In the genomic region with DNA sequence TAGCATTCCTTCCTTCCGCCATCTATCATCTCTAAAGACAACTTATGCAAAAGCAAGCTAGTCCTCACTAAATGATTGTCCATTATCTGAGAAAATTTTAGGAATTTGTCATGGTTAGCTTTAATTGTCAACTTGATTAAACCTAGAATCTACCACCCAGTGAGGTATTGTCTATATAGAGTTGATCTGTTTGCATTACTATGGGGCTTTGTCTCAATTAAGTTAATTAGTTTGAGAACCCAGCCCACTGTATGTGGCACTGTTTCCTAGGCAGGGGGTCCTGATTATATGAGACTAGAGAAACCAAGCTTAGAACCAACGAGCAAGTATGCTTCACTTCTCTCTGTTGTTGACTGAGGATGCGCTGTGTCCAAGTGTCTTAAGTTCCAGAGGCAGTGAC, we compare ENCODE assay signal across 17 mouse cellular contexts.
"Had no signal": no experiment of that assay in that cellular context is flagged by ENCODE, and none has a peak within 500 bp of the region (broad histone marks: within the 10 kb centered on the region; RNA-seq: fewer than 3 reads in every experiment).

No protein-coding gene starts in this region.

- ATAC-seq: midbrain, embryonic 16.5 days had no signal

- DNase-seq: lung, adult 18-20 months; lung, postnatal 10 days; lung, postnatal 4 days; midbrain, embryonic 14.5 days; right cerebral cortex, adult 18-20 months; right cerebral cortex, postnatal 4 days; spleen, adult 18-20 months; thymus, adult 18-20 months; thymus, postnatal 25 days; thymus, postnatal 4 days had no signal

- H3K27ac ChIP-seq: midbrain, embryonic 10.5 days; midbrain, embryonic 12.5 days; neural tube, embryonic 13.5 days; neural tube, embryonic 15.5 days had no signal

- H3K9ac ChIP-seq: lung, embryonic 14.5 days; midbrain, embryonic 12.5 days; neural tube, embryonic 13.5 days; neural tube, embryonic 15.5 days had no signal

- H3K4me2 ChIP-seq: lung, embryonic 14.5 days; midbrain, embryonic 12.5 days; neural tube, embryonic 13.5 days; neural tube, embryonic 15.5 days had no signal

- H3K9me3 ChIP-seq: midbrain, embryonic 10.5 days; midbrain, embryonic 12.5 days; neural tube, embryonic 13.5 days; neural tube, embryonic 15.5 days had no signal

- H3K27me3 ChIP-seq: neural tube, embryonic 13.5 days; neural tube, embryonic 15.5 days had no signal

- H3K4me3 ChIP-seq: midbrain, embryonic 10.5 days; midbrain, embryonic 12.5 days; myocyte; neural tube, embryonic 13.5 days; neural tube, embryonic 15.5 days had no signal

- H3K36me3 ChIP-seq: midbrain, embryonic 10.5 days; midbrain, embryonic 12.5 days; neural tube, embryonic 13.5 days; neural tube, embryonic 15.5 days had no signal

- H3K4me1 ChIP-seq: midbrain, embryonic 10.5 days; midbrain, embryonic 12.5 days; neural tube, embryonic 13.5 days; neural tube, embryonic 15.5 days had no signal
